Mouse (Mus musculus) intestine, embryonic 14.5 days (tissue): ENCODE results near the gene Vat1. TPM values are rescaled to one million over a fixed set of nuclear protein-coding genes. Genes with fewer than 3 reads are reported as not detected.
"Not testable (repeated sequence)": the region's sequence is repeated elsewhere in the genome, so short reads cannot be mapped to it uniquely, and the experiment has no call there.

Source experiments
- ATAC-seq: fragments of 200-750 bp; cut with Nextera tagmentation; replicated peaks from 2 replicates; pipeline ENCODE4 v1.8.0; 2017; ENCODE audit warnings: low read depth, moderate number of reproducible peaks, moderate TSS enrichment, moderate library complexity; ENCODE audit not compliant: low FRiP score, low TSS enrichment
- DNase-seq: peaks from one replicate; pipeline ENCODE4 v3.0.0-alpha.2; 2018; ENCODE audit warnings: low spot score
- H3K27ac ChIP-seq: fragments of 300-500 bp; sonication (generic); 2 replicates; pipeline ENCODE4 v1.5.1; 2014; ENCODE audit warnings: low read depth, mild to moderate bottlenecking, control low read depth
- H3K27me3 ChIP-seq: fragments of 300-500 bp; sonication (generic); replicated peaks from 2 replicates; pipeline ENCODE4 v1.6.1; 2014; ENCODE audit warnings: low read length, control low read depth; ENCODE audit not compliant: control insufficient read depth, insufficient read depth
- H3K36me3 ChIP-seq: fragments of 300-500 bp; sonication (generic); 2 replicates; pipeline ENCODE4 v1.6.1; 2014; ENCODE audit warnings: low read length, control low read depth; ENCODE audit not compliant: control insufficient read depth, insufficient read depth
- H3K4me1 ChIP-seq: fragments of 300-500 bp; sonication (generic); replicated peaks from 2 replicates; pipeline ENCODE4 v1.6.1; 2014; ENCODE audit warnings: low read length, control low read depth, mixed read lengths; ENCODE audit not compliant: control insufficient read depth, insufficient read depth
- H3K4me2 ChIP-seq: fragments of 300-500 bp; sonication (generic); 2 replicates; pipeline ENCODE4 v1.6.1; 2014; ENCODE audit warnings: low read length
- H3K4me3 ChIP-seq: fragments of 300-500 bp; sonication (generic); 2 replicates; pipeline ENCODE4 v1.5.1; 2014; ENCODE audit warnings: low read depth, low read length, control low read depth, mixed read lengths
- H3K9ac ChIP-seq: fragments of 300-500 bp; sonication (generic); 2 replicates; pipeline ENCODE4 v1.6.1; 2014; ENCODE audit warnings: mild to moderate bottlenecking, low read length
- H3K9me3 ChIP-seq: fragments of 300-500 bp; sonication (generic); 2 replicates; pipeline ENCODE4 v1.6.1; 2016; ENCODE audit warnings: low read length, control low read depth; ENCODE audit not compliant: control insufficient read depth
- WGBS: fragments of 180-500 bp; shearing (Covaris S2); extraction: QIAGEN DNeasy Blood & Tissue Kit; methylation state at CpG from one replicate; pipeline ENCODE4 v1.1.7; 2014; 5-methylcytosine and 5-hydroxymethylcytosine counted together
- polyA plus RNA-seq: library from polyadenylated mRNA; unstranded; fragments of >200 nt; fragmentation: Nextera tagmentation; extraction: Ambion mirVana; gene quantifications from 2 replicates; pipeline ENCODE4 v1.2.1, GENCODE M21; 2014

Vat1 gene
- polyA plus RNA-seq, 1 experiment from 2014 or later, result 60.0 TPM

GRCm38 (mm10) chr11:101452093-101452774 lies 13.8 kb downstream of the Vat1 start:
- no peak overlapping the region for H3K9ac ChIP-seq
- DNase-seq, result no peak
- H3K36me3 ChIP-seq, result 0 out of 2 replicates have a peak, but pooled peaks cover under 1% of the 10 kb centered on the region
- 71% methylated on average over 10 of the region's 10 CpGs for WGBS
- ATAC-seq, result no peak
- no peaks in the 10 kb centered on the region for H3K27me3 ChIP-seq
- H3K4me2 ChIP-seq, result no peak overlapping the region
- H3K4me3 ChIP-seq, result no peak overlapping the region
- no peaks in the 10 kb centered on the region for H3K9me3 ChIP-seq
- H3K27ac ChIP-seq, result no peak overlapping the region
- H3K4me1 ChIP-seq, result 0 out of 2 replicates have a peak, but pooled peaks cover 2% of the 10 kb centered on the region

- Histone ChIP-seq H3K27ac (no peak overlapping the region), H3K4me3 (no peak overlapping the region), H3K4me1 (0 out of 2 replicates have a peak, but pooled peaks cover 2% of the 10 kb centered on the region), H3K9me3 (no peaks in the 10 kb centered on the region), H3K9ac (no peak overlapping the region), H3K27me3 (no peaks in the 10 kb centered on the region), H3K4me2 (no peak overlapping the region), H3K36me3 (no peaks in the 10 kb centered on the region)
- no peak for DNase-seq
- WGBS, result 89% methylated on average over 10 of the region's 10 CpGs
- no peak for ATAC-seq
Observed at GRCm38 (mm10) chr11:101451536-101451935, 14.5 kb downstream of the Vat1 start.

GRCm38 (mm10) chr11:101450394-101450793 lies 15.6 kb downstream of the Vat1 start:
- ATAC-seq, result no peak
- no peak overlapping the region for H3K27ac ChIP-seq
- peaks cover 6% of the 10 kb centered on the region for H3K36me3 ChIP-seq
- no peak overlapping the region for H3K4me3 ChIP-seq
- H3K27me3 ChIP-seq, result no peaks in the 10 kb centered on the region
- H3K4me2 ChIP-seq, result no peak overlapping the region
- no peak overlapping the region for H3K9ac ChIP-seq
- no peak for DNase-seq
- H3K4me1 ChIP-seq, result 0 out of 2 replicates have a peak, but pooled peaks cover 2% of the 10 kb centered on the region
- no peaks in the 10 kb centered on the region for H3K9me3 ChIP-seq
- 86% methylated on average over 3 of the region's 3 CpGs for WGBS

GRCm38 (mm10) chr11:101449596-101449995 lies 16.4 kb downstream of the Vat1 start:
- H3K4me3 ChIP-seq, ATAC-seq, H3K27ac ChIP-seq, DNase-seq, H3K4me2 ChIP-seq, H3K27me3 ChIP-seq, H3K9me3 ChIP-seq, H3K9ac ChIP-seq, H3K4me1 ChIP-seq: not testable (repeated sequence)
- H3K36me3 ChIP-seq, result peaks cover 14% of the 10 kb centered on the region
- WGBS, result 72% methylated on average over 4 of the region's 4 CpGs

GRCm38 (mm10) chr11:101448899-101449298 lies 17.1 kb downstream of the Vat1 start:
- H3K9me3 ChIP-seq, result no peaks in the 10 kb centered on the region
- 80% methylated on average over 4 of the region's 4 CpGs for WGBS
- peaks cover 21% of the 10 kb centered on the region for H3K36me3 ChIP-seq
- peak overlapping the region; percentile 44; the same call in 1 of the 2 replicates for H3K27ac ChIP-seq
- DNase-seq (no peak), ATAC-seq (0 out of 2 replicates have a peak, but pooled peaks have one; percentile 1)
- no peak overlapping the region for H3K9ac ChIP-seq
- peak overlapping the region; percentile 39 for H3K4me3 ChIP-seq
- peak overlapping the region; percentile 50 for H3K4me2 ChIP-seq
- H3K27me3 ChIP-seq, result no peaks in the 10 kb centered on the region
- H3K4me1 ChIP-seq, result peaks cover 6% of the 10 kb centered on the region

- Histone ChIP-seq H3K9me3 (no peaks in the 10 kb centered on the region), H3K4me2 (peak within 1 kb of the TSS; percentile 50), H3K27ac (peak within 1 kb of the TSS; percentile 44), H3K36me3 (peaks cover 27% of the 10 kb centered on the region), H3K9ac (peak within 1 kb of the TSS; percentile 42), H3K27me3 (no peaks in the 10 kb centered on the region), H3K4me1 (peaks cover 11% of the 10 kb centered on the region), H3K4me3 (peak within 1 kb of the TSS; percentile 39)
- ATAC-seq, result peak; percentile 47
- DNase-seq, result peak; percentile 78
- WGBS, result 24% methylated on average over 10 of the region's 10 CpGs
Observed at GRCm38 (mm10) chr11:101448274-101448746, 17.7 kb downstream of the Vat1 start, which contains the start of gene Ifi35. Ifi35 (plus strand) TSS chr11:101448407.

GRCm38 (mm10) chr11:101447786-101448185 lies 18.2 kb downstream of the Vat1 start:
- Histone ChIP-seq H3K27me3 (no peaks in the 10 kb centered on the region), H3K9ac (no peak overlapping the region), H3K27ac (peak overlapping the region; percentile 44), H3K4me1 (peaks cover 15% of the 10 kb centered on the region), H3K36me3 (peaks cover 30% of the 10 kb centered on the region), H3K4me2 (peak overlapping the region; percentile 50; the same call in 1 of the 2 replicates), H3K9me3 (no peaks in the 10 kb centered on the region), H3K4me3 (peak overlapping the region; percentile 39; the same call in 1 of the 2 replicates)
- WGBS, result 81% methylated on average over 5 of the region's 5 CpGs
- DNase-seq, result no peak
- no peak for ATAC-seq

GRCm38 (mm10) chr11:101446860-101447259 lies 19.2 kb downstream of the Vat1 start:
- H3K27ac ChIP-seq, H3K9me3 ChIP-seq, H3K9ac ChIP-seq, DNase-seq, H3K4me3 ChIP-seq, H3K27me3 ChIP-seq, ATAC-seq, H3K4me2 ChIP-seq: not testable (repeated sequence)
- peaks cover 30% of the 10 kb centered on the region for H3K36me3 ChIP-seq
- H3K4me1 ChIP-seq, result peaks cover 15% of the 10 kb centered on the region
- 92% methylated on average over 8 of the region's 8 CpGs for WGBS
